9 mouse cellular contexts compared by ENCODE assay signal in the genomic region with DNA sequence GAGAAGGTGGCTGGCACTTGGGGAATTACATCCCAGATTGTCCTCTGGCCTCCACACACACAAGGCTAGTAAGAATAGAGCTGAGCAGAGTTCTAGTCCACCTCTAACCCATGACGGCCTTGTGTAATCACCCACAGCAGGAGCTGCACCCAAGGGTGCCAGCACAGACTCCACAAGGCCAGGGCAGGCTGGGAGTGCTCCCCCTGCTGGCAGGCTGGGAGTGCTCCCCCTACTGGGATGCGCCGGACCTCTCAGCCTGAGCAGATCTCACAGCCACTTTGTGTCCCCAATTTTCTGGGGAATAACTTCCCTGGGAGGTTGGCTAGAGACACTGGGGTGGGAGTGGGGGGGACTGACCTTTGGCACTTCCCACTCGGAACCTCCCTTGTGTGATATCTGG.
DNase-seq lines count a peak whose midpoint lies in the region; TF ChIP-seq lines count a peak whose summit lies in the region.
"Had no signal": no experiment of that assay in that cellular context is flagged by ENCODE, and none has a peak within 500 bp of the region (broad histone marks: within the 10 kb centered on the region; RNA-seq: fewer than 3 reads in every experiment).

No protein-coding gene starts in this region.

- no peak for TF ChIP-seq POLR2A in heart, adult 2 months (IDR thresholded peaks at IDR 0.05; ENCODE audit: insufficient read depth, low read depth, low read length)
- TF ChIP-seq POLR2A in embryonic fibroblast, embryonic 13.5 days (IDR thresholded peaks at IDR 0.05; ENCODE audit: low read depth, low read length): no peak

- H3K27ac ChIP-seq in heart, adult 2 months: no peak overlapping the region
- H3K27ac ChIP-seq in embryonic fibroblast, embryonic 13.5 days (ENCODE audit: insufficient read depth, low read length): no peak overlapping the region
- H3K27ac ChIP-seq: liver, embryonic 15.5 days had no signal

- no peak overlapping the region for H3K9ac ChIP-seq in heart, adult 2 months (ENCODE audit: low read depth, low read length)
- H3K9ac ChIP-seq: liver, embryonic 15.5 days had no signal

- intact Hi-C loops in heart, adult 2 months (cut with DNase I): loop anchor here (5.0 kb wide), 1 partner anchor 81 kb away; no protein-coding TSS in a partner anchor

- H3K36me3 ChIP-seq in heart, adult 2 months (ENCODE audit: control insufficient read depth, insufficient read depth, low read length): no peaks in the 10 kb centered on the region
- H3K36me3 ChIP-seq: liver, embryonic 15.5 days had no signal

- no peak overlapping the region for H3K4me3 ChIP-seq in heart, adult 2 months
- no peak overlapping the region for H3K4me3 ChIP-seq in embryonic fibroblast, embryonic 13.5 days (ENCODE audit: insufficient read depth, low read length)
- H3K4me3 ChIP-seq: liver, embryonic 15.5 days had no signal

- H3K79me2 ChIP-seq in heart, adult 2 months (replicated peaks; ENCODE audit: control insufficient read depth, insufficient read depth, low read length): no peaks in the 10 kb centered on the region

- TF ChIP-seq CTCF in heart, adult 2 months (IDR thresholded peaks at IDR 0.05): peak; percentile 85
- TF ChIP-seq CTCF in embryonic fibroblast, embryonic 13.5 days (IDR thresholded peaks at IDR 0.05; ENCODE audit: borderline replicate concordance, insufficient read depth, low read length): peak; percentile 93

- 29% methylated on average over 4 of the region's 4 CpGs for WGBS in heart, adult 2 months

- no peaks in the 10 kb centered on the region for H3K27me3 ChIP-seq in heart, adult 2 months (ENCODE audit: control insufficient read depth, insufficient read depth, low read length)
- H3K27me3 ChIP-seq: liver, embryonic 15.5 days had no signal

- no peak for TF ChIP-seq EP300 in heart, adult 2 months (IDR thresholded peaks at IDR 0.05; ENCODE audit: insufficient read depth, low read depth, low read length)

- peak; percentile 40 to 64 for DNase-seq in heart, adult 2 months
- DNase-seq in heart, adult 9 months (ENCODE audit: low spot score in 2 of 2): no peak
- peak; percentile 22 for DNase-seq in ovary, postnatal 14 days (ENCODE audit: low spot score)
- DNase-seq in ovary, adult 18-20 months (ENCODE audit: low spot score): no peak
- peak; percentile 62 for DNase-seq in adrenal gland, adult 2 months
- peak; percentile 38 for DNase-seq in lung, postnatal 36 days
- DNase-seq in thymus, postnatal 36 days: peak; percentile 50 to 59

- no peaks in the 10 kb centered on the region for H3K4me1 ChIP-seq in heart, adult 2 months (ENCODE audit: control insufficient read depth, insufficient read depth, low read length)
- no peaks in the 10 kb centered on the region for H3K4me1 ChIP-seq in embryonic fibroblast, embryonic 13.5 days (ENCODE audit: control insufficient read depth, insufficient read depth, low read length)
- H3K4me1 ChIP-seq: liver, embryonic 15.5 days had no signal

Comparison
In these comparisons a context has a peak if more than half of its experiments do, and no peak if none do; other contexts are left out.
1. DNase-seq: peak in heart, adult 2 months (2 of 2), ovary, postnatal 14 days (single experiment), adrenal gland, adult 2 months (single experiment), lung, postnatal 36 days (single experiment) and thymus, postnatal 36 days (2 of 2); none in heart, adult 9 months (0 of 2) and ovary, adult 18-20 months (single experiment).